Mouse (Mus musculus) ES-Bruce4 (cell line): ENCODE measurements around the gene Ampd3.

ENCODE experiments used
- CTCF ChIP-seq: IDR thresholded peaks from one replicate; pipeline ENCODE4 v1.8.1; 2011; ENCODE audit warnings: low read depth, low read length
- EP300 ChIP-seq: IDR thresholded peaks from 2 replicates; pipeline ENCODE4 v1.6.1; 2011; ENCODE audit warnings: low read depth, low read length; ENCODE audit not compliant: insufficient read depth

- no peak for TF ChIP-seq CTCF
- TF ChIP-seq EP300 = no peak
Observed at GRCm38 (mm10) chr7:110746087-110746562, 21.9 kb upstream of the Ampd3 start.
